Comparison of ENCODE assay signal across 24 mouse cellular contexts in genomic region chr7:3825599-3825998, GRCm38 (mm10). TPM values are rescaled to one million over a fixed set of nuclear protein-coding genes. Genes with fewer than 3 reads are reported as not detected.
"Had no signal": no experiment of that assay in that cellular context is flagged by ENCODE, and none has a peak within 500 bp of the region (broad histone marks: within the 10 kb centered on the region; RNA-seq: fewer than 3 reads in every experiment).

Gene Gm15448 (minus strand): TSS chr7:3825687.

RNA-seq across cellular contexts. Expression of gene Gm15448, which starts in this region (rescaled TPM):
- total RNA-seq: gastrocnemius, adult 2 months; heart, postnatal 4 days; layer of hippocampus, adult 2 months; layer of hippocampus, postnatal 10 days; layer of hippocampus, postnatal 25 days; left cerebral cortex, adult 2 months; left cerebral cortex, postnatal 14 days; left cerebral cortex, postnatal 36 days had no signal
- polyA plus RNA-seq: frontal cortex, adult 2 months; heart, embryonic 10.5 days; heart, embryonic 12.5 days; heart, embryonic 14.5 days; heart, embryonic 16.5 days; hindbrain, embryonic 10.5 days; hindbrain, embryonic 12.5 days; hindbrain, embryonic 14.5 days; inflammation-experienced regulatory T-cells, adult 6 months; intestine, embryonic 15.5 days; intestine, postnatal 0 days; kidney, embryonic 14.5 days; limb, embryonic 10.5 days; limb, embryonic 12.5 days; limb, embryonic 14.5 days; liver, embryonic 11.5 days had no signal
